Mouse (Mus musculus) limb, embryonic 12.5 days (tissue): ENCODE measurements at regions not wholly inside any gene's neighbourhood (a gene's known extent, or its start where the extent isn't known, plus 50 kb on each side); places are given as distances from the start of the nearest gene placed in this dataset.

ENCODE experiments used
- ATAC-seq: fragments of 200-750 bp; cut with Nextera tagmentation; 2 replicates; pipeline ENCODE4 v1.8.0; 2017; ENCODE audit warnings: low read depth, moderate TSS enrichment; ENCODE audit not compliant: insufficient number of reproducible peaks, insufficient read depth, low FRiP score, low TSS enrichment
- H3K27ac ChIP-seq: fragments of 300-500 bp; sonication (generic); 2 replicates; pipeline ENCODE4 v1.5.1; 2016; ENCODE audit warnings: mild to moderate bottlenecking, moderate library complexity
- H3K27me3 ChIP-seq: fragments of 300-500 bp; sonication (generic); 2 replicates; pipeline ENCODE4 v1.6.1; 2016; ENCODE audit warnings: mild to moderate bottlenecking, moderate library complexity
- H3K36me3 ChIP-seq: fragments of 300-500 bp; sonication (generic); 2 replicates; pipeline ENCODE4 v1.6.1; 2016; ENCODE audit warnings: mild to moderate bottlenecking, moderate library complexity
- H3K4me1 ChIP-seq: fragments of 300-500 bp; sonication (generic); replicated peaks from 2 replicates; pipeline ENCODE4 v1.6.1; 2016
- H3K4me2 ChIP-seq: fragments of 300-500 bp; sonication (generic); 2 replicates; pipeline ENCODE4 v1.6.1; 2016; ENCODE audit warnings: mild to moderate bottlenecking, moderate library complexity
- H3K4me3 ChIP-seq: fragments of 300-500 bp; sonication (generic); replicated peaks from 2 replicates; pipeline ENCODE4 v1.5.1; 2016; ENCODE audit warnings: mild to moderate bottlenecking
- H3K9ac ChIP-seq: fragments of 300-500 bp; sonication (generic); replicated peaks from 2 replicates; pipeline ENCODE4 v1.6.1; 2016; ENCODE audit warnings: mild to moderate bottlenecking, moderate library complexity
- H3K9me3 ChIP-seq: fragments of 300-500 bp; sonication (generic); 2 replicates; pipeline ENCODE4 v1.6.1; 2016; ENCODE audit warnings: mild to moderate bottlenecking, moderate library complexity
- WGBS: fragments of 180-500 bp; shearing (Covaris S2); methylation state at CpG from one replicate; pipeline ENCODE4 v1.1.7; 2016; 5-methylcytosine and 5-hydroxymethylcytosine counted together

DNA sequence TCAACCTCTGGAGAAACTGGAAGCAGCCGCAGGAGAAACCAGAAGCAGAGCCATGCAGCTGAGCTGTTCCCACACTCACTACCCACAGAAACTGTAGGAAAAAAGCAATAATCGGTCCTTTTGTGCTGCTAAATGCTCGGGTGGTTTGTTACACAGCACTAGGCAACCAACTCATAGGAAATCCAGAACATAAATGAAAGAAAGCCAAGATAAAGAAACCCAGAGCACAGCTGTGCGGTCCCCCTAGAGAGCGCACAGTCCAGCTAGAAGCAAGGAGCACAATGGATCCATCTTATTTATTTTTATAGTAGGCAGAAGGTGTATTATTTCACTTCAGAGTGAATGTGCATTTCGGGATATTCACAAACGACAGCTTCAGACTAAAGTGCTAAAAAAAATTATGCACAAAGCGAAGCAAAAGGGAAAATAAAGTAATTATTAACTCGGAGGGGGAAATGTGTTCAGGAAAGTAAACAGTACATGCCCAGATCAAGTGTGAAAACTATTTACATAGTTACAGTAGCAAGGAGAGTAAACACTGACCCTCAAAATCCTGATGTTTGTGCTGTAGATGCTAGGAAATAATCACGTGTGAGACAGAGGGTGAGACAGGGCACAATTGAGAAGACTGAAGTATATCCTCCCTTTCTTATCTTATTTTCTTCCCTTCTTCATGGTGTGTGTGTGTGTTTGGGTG lies 204.4 kb upstream of the Noct start:
- Histone ChIP-seq H3K27ac (peak overlapping the region; percentile 45; the same call in 1 of the 2 replicates), H3K4me2 (no peak overlapping the region), H3K4me1 (peaks cover 7% of the 10 kb centered on the region; the same call in 1 of the 2 replicates), H3K4me3 (no peak overlapping the region), H3K9me3 (no peaks in the 10 kb centered on the region), H3K27me3 (no peaks in the 10 kb centered on the region; the same call in 1 of the 2 replicates), H3K36me3 (no peaks in the 10 kb centered on the region), H3K9ac (no peak overlapping the region)
- WGBS = 70% methylated on average over 10 of the region's 10 CpGs
- no peak for ATAC-seq

DNA sequence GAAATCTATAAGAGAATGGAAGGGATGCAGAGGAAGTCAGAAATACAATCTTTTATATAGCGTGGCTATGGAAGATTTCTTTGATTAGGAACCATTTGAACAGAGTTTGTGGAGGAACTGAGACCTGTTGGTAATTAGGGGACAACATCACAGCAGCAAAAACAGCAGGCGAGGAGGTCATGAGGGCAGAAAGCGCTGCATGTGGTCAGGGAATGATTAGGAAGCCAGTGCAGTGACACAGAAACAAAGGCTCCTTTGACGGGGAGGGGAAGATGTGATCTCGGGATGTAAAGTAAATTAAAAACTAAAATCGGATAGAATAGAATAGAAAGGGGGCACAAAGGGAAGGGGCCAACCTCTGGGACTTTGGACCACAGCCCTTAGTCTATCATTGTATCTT lies 199.6 kb upstream of the Noct start:
- H3K27ac ChIP-seq = no peak overlapping the region
- H3K27me3 ChIP-seq = no peaks in the 10 kb centered on the region; the same call in 1 of the 2 replicates
- WGBS = 6% methylated on average over 6 of the region's 6 CpGs

DNA sequence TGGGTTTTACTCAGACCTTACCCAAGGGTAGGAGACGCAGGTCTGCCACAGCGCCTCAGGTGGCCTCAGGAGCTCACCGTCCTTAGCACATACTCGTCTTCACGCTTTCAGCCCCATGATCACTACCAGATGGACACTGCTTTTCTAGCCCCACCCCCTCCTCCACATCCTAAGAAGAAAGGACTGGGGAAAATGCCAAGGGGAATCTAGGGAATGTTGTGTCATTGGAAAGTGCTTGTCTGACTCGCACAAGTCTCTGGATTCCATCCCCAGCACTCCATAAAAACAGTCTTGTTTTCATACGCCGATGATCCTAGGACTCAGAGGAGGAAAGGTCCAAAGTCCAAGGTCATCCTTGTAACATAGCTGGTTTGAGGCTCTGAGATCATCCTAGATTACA lies 192.4 kb upstream of the Noct start:
- Histone ChIP-seq H3K9ac (no peak overlapping the region), H3K27ac (peak overlapping the region; percentile 46; the same call in 1 of the 2 replicates), H3K27me3 (no peaks in the 10 kb centered on the region), H3K4me1 (peaks cover 6% of the 10 kb centered on the region; the same call in 1 of the 2 replicates), H3K36me3 (no peaks in the 10 kb centered on the region), H3K4me3 (no peak overlapping the region), H3K4me2 (no peak overlapping the region), H3K9me3 (no peaks in the 10 kb centered on the region)
- ATAC-seq = peak; percentile 71
- 23% methylated on average over 8 of the region's 8 CpGs for WGBS

More for the DNA sequence above, 199.6 kb upstream of the Noct start:
- H3K4me3 ChIP-seq = no peak overlapping the region
- H3K36me3 ChIP-seq = no peaks in the 10 kb centered on the region
- no peaks in the 10 kb centered on the region for H3K9me3 ChIP-seq
- ATAC-seq = no peak
- H3K4me2 ChIP-seq = no peak overlapping the region
- peaks cover 8% of the 10 kb centered on the region; the same call in 1 of the 2 replicates for H3K4me1 ChIP-seq
- no peak overlapping the region for H3K9ac ChIP-seq

DNA sequence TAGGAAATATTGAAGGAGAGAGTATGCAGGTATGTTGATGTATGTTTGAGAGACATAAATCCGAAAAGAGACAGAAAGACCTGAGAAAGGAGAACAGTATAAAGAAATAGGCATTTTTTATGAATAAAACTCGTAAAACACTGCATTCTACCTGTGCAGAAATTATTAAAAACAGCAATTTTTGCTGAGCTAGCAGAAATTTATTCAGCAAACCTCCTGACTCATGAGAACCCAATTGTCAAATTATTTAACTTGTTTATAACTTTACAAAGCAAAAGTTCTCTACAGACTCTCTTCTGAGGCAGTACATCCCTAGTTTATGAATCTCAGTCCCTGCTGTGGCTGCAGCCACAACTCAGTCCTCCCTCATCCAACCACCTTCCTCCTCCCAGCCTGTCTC lies 191.0 kb upstream of the Noct start:
- Histone ChIP-seq H3K36me3 (no peaks in the 10 kb centered on the region), H3K4me1 (peaks cover 6% of the 10 kb centered on the region; the same call in 1 of the 2 replicates), H3K27me3 (no peaks in the 10 kb centered on the region), H3K9ac (no peak overlapping the region), H3K9me3 (no peaks in the 10 kb centered on the region), H3K27ac (no peak overlapping the region), H3K4me3 (no peak overlapping the region), H3K4me2 (no peak overlapping the region)
- ATAC-seq = no peak
- WGBS = 81% methylated on average over 2 of the region's 2 CpGs

DNA sequence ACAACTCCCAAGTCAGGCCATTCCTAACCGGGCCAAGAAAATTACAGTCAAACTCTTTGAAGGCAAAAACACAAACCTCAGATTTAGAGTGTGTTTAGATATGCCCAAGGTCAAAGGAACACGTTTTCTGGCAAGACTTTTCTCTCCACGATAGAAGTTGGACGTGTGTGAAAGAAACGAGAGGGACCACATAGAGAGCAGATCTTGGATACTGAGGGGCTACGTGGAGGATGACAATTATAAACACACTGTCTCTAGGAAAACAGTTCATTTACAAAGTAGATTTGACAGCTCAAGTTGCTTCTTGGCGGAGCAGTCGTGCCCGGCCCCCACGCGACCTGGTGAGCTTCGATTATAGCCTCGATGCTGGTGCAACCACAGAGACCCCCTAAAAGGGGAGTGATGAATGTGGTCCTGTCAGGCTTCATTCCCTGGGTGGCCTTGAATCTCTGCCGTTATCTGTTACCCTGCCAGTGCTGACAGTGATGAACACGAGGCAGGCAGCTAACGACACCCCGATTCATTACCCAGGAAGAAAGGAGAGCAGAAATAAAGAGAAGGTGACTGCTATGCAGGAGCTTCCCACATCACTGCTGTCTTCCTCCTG lies 187.4 kb upstream of the Noct start:
- no peak overlapping the region for H3K9ac ChIP-seq
- 55% methylated on average over 17 of the region's 17 CpGs for WGBS
- H3K4me1 ChIP-seq = peaks cover 2% of the 10 kb centered on the region; the same call in 1 of the 2 replicates
- no peak overlapping the region for H3K4me3 ChIP-seq
- no peaks in the 10 kb centered on the region for H3K9me3 ChIP-seq
- H3K27me3 ChIP-seq = no peaks in the 10 kb centered on the region
- no peak for ATAC-seq
- no peak overlapping the region for H3K27ac ChIP-seq
- no peak overlapping the region for H3K4me2 ChIP-seq
- H3K36me3 ChIP-seq = no peaks in the 10 kb centered on the region

DNA sequence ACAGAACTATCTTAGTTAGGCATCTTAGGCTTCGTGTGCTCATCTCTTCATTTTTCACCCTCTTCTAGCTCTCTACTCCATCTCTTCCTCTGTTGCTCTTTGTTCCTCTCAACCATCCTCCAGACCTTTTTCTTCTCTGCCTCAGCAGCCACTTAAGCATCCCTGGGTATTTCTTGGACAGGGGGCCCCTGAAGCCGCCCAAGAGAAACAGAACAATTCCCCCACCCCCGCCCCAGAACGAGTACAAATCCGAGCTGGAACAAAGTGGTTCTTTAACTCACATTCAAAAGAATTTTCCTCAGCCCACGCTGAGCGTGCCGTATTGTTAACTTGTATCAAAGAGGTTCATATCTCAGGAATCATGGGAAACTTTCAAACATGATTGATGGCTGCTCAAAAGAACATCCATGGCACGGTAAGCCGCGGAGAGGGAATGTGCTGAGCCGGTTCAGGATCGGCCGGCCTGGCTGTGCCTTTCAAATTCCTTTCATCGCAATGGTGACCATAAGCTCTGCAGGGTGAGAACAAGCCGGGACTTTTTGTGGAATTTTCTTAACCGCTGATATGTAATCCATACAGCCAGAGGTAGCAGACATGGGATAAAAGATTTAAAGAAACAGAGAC lies 181.9 kb upstream of the Noct start:
- no peak for ATAC-seq
- Histone ChIP-seq H3K4me3 (no peak overlapping the region), H3K9ac (no peak overlapping the region), H3K4me2 (no peak overlapping the region), H3K9me3 (no peaks in the 10 kb centered on the region), H3K36me3 (no peaks in the 10 kb centered on the region), H3K27me3 (no peaks in the 10 kb centered on the region), H3K4me1 (0 out of 2 replicates have a peak, but pooled peaks cover 1% of the 10 kb centered on the region), H3K27ac (no peak overlapping the region)
- WGBS = 78% methylated on average over 17 of the region's 17 CpGs

DNA sequence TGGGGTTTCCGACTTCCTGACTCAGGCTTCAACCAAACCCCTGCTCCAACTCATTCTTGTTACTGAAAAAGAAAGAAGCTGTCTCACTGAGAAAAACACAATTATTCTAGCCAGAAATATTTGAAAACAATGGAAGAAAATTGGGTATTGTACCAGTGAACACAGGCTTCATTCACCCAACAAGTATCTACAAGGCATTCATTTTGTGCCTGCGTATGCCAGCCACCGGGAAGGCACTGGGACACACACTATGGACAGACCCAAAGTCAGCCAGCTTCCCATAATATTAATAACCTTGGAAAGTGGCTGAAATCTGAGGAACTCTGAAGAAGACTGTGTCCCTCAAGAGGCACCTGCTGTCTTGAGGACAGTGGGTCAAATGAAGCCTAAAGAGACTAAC lies 175.5 kb upstream of the Noct start:
- Histone ChIP-seq H3K4me3 (no peak overlapping the region), H3K4me1 (0 out of 2 replicates have a peak, but pooled peaks cover 6% of the 10 kb centered on the region), H3K9me3 (peaks cover 8% of the 10 kb centered on the region; the same call in 1 of the 2 replicates), H3K9ac (no peak overlapping the region), H3K4me2 (no peak overlapping the region), H3K36me3 (no peaks in the 10 kb centered on the region), H3K27ac (no peak overlapping the region), H3K27me3 (no peaks in the 10 kb centered on the region)
- WGBS = 99% methylated on average over 3 of the region's 3 CpGs
- no peak for ATAC-seq

DNA sequence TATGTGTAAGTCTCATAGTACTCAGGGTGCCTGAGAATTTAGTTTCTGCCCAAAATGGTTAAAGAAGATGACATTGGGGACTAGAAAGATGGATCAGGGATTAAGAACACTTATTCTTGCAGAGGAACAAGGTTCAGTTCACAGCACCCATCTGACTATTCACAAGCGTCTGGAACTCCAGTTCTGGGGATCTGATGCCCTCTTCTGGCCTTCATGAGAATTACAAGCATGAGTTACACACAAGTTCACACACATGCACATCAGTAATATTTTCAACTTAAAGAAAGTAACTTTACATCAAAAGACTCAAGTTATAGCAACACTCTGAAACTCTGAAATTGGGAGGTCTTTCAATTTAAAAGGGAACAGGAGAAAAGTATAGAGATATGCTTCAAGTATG lies 174.1 kb upstream of the Noct start:
- H3K27me3 ChIP-seq = no peaks in the 10 kb centered on the region
- no peak overlapping the region for H3K9ac ChIP-seq
- no peak overlapping the region for H3K4me3 ChIP-seq
- H3K4me1 ChIP-seq = 0 out of 2 replicates have a peak, but pooled peaks cover 6% of the 10 kb centered on the region
- H3K9me3 ChIP-seq = peaks cover 8% of the 10 kb centered on the region; the same call in 1 of the 2 replicates
- no peak for ATAC-seq
- WGBS = 85% methylated on average over 1 of the region's 1 CpGs
- no peak overlapping the region for H3K4me2 ChIP-seq
- no peak overlapping the region for H3K27ac ChIP-seq
- no peaks in the 10 kb centered on the region for H3K36me3 ChIP-seq

DNA sequence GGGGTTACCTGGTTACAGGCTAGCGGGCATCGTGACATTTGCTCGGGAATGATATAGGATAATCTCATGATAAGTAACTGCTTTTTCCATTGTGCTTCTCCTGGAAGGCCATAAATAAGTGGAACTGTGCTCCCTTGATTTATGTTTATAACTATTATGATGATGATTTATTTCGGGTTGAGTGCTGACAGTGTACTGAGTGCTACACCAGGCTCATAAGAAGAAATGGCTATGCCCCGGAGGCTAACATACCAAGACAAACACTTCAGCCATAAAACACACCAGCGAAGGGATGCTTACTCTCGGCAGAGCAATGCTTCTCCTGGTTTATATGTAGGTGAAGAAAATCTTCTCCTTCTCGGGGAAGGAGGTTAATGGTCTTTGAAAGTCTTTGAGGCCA lies 169.2 kb upstream of the Noct start:
- Histone ChIP-seq H3K9me3 (peaks cover 4% of the 10 kb centered on the region; the same call in 1 of the 2 replicates), H3K4me1 (no peaks in the 10 kb centered on the region), H3K9ac (no peak overlapping the region), H3K27me3 (no peaks in the 10 kb centered on the region), H3K27ac (no peak overlapping the region), H3K36me3 (no peaks in the 10 kb centered on the region), H3K4me2 (no peak overlapping the region), H3K4me3 (no peak overlapping the region)
- ATAC-seq = no peak
- WGBS = 55% methylated on average over 8 of the region's 8 CpGs

DNA sequence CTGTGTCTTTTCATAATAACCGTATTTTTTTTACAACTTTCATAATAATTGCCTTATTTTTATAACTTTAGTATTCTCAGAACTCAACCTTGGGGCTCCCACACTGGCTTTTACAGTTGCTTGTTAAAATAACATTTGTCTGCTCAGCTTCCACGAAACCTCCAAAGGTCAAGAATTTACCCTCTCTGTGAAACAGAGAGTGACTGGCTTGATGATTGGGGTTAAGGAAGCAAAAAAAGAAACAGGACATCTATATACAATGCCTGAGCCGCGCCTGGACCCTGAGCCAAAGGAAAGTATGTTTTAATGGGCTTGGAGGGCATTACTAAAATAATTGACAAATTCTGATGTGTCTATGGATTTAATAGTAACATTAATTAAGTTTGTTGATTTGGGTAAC lies 160.0 kb upstream of the Noct start:
- Histone ChIP-seq H3K27me3 (no peaks in the 10 kb centered on the region), H3K9ac (no peak overlapping the region), H3K4me3 (no peak overlapping the region), H3K36me3 (no peaks in the 10 kb centered on the region), H3K4me1 (peaks cover 31% of the 10 kb centered on the region), H3K9me3 (no peaks in the 10 kb centered on the region), H3K27ac (no peak overlapping the region), H3K4me2 (no peak overlapping the region)
- no peak for ATAC-seq
- WGBS = 26% methylated on average over 4 of the region's 4 CpGs

DNA sequence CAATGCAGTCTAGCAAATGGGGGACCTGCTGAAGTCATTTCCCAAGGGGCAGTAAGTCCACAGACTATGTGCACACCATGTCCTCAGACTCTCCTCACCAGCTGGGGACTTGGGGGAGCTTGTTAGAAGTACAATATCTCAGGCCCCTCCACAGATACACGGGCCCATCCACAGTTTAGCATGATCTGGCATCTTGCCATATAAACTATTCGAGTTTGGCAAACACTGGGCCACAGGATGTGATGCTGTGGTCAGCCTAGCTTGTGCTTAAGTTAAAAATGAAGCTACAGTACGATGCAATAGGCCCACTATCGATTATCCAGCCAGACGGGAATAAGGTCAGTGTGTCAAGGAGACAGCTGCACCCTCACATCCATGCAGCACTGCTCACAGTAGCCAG lies 157.9 kb upstream of the Noct start:
- no peak for ATAC-seq
- H3K27ac ChIP-seq = no peak overlapping the region
- no peaks in the 10 kb centered on the region for H3K36me3 ChIP-seq
- H3K9me3 ChIP-seq = no peaks in the 10 kb centered on the region
- H3K4me1 ChIP-seq = peaks cover 31% of the 10 kb centered on the region
- no peaks in the 10 kb centered on the region for H3K27me3 ChIP-seq
- no peak overlapping the region for H3K4me2 ChIP-seq
- no peak overlapping the region for H3K9ac ChIP-seq
- 70% methylated on average over 5 of the region's 5 CpGs for WGBS
- H3K4me3 ChIP-seq = no peak overlapping the region
